Mouse (Mus musculus) brain, embryonic 14.5 days (tissue): ENCODE measurements at regions not wholly inside any gene's neighbourhood (a gene's known extent, or its start where the extent isn't known, plus 50 kb on each side); places are given as distances from the start of the nearest gene placed in this dataset.

Source experiments
- CTCF ChIP-seq: fragments of 200-500 bp; IDR thresholded peaks from 2 replicates; pipeline ENCODE4 v1.5.1; 2012; ENCODE audit warnings: inconsistent platforms, mild to moderate bottlenecking, moderate library complexity, borderline replicate concordance; ENCODE audit not compliant: insufficient read depth, insufficient read length; ENCODE audit errors: extremely low read depth
- POLR2A ChIP-seq: fragments of 200-500 bp; IDR thresholded peaks from 2 replicates; pipeline ENCODE4 v1.6.1; 2012; ENCODE audit warnings: mild to moderate bottlenecking, inconsistent platforms, borderline replicate concordance; ENCODE audit not compliant: poor library complexity, insufficient read depth, insufficient read length, severe bottlenecking; ENCODE audit errors: extremely low read depth

DNA sequence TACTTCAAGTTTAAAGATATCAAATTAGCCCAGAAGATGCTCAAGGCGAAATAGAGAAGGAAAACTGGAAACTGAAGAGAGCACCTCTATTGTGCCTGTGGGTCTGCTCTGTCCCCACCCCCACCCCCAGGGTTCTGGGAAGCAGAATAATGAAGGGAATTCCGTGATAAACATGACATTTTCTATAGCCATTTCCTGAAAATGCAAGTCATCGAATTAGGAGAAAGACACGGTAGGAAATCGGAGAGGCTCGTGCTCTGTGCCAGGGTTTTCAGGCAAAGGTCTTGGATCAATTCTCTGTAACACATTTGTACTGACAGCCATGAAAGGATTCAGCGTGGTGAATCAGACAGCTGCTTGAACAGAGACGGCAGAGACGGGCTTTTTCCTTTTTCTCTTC lies 152.7 kb downstream of the Phlda1 start:
- TF ChIP-seq CTCF (no peak), POLR2A (no peak)
